24 mouse cellular contexts compared by ENCODE assay signal in the genomic region with DNA sequence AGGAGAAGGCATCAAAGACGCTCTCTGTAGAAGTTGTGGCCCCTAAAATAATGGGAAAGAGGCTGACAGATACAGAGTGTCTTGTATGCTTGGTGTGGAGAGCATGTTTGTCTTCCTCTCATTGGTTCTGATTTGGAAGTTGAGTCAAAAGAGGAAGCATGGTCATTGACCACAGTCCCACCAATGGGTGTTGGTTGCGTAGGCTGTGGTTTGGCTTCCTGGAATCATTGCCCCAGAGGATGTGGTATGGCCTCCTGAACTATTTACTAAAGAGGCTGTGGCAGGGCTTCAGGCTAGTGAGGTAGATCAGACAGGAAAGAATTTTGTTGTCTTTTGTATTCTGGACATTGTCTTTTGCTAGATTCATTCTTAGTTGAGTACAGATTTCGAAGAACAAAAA.
A peak's percentile ranks its signal among the peaks of the same experiment; 100 is the strongest.
DNase-seq lines count a peak whose midpoint lies in the region; ATAC-seq and TF ChIP-seq lines count a peak whose summit lies in the region.
"Had no signal": no experiment of that assay in that cellular context is flagged by ENCODE, and none has a peak within 500 bp of the region (broad histone marks: within the 10 kb centered on the region; RNA-seq: fewer than 3 reads in every experiment).

No protein-coding gene starts in this region.

- no peak for TF ChIP-seq CTCF in hindbrain, postnatal 0 days (IDR thresholded peaks at IDR 0.05; ENCODE audit: low read depth)

- H3K4me3 ChIP-seq in forebrain, embryonic 12.5 days (replicated peaks) = no peak overlapping the region
- H3K4me3 ChIP-seq in midbrain, embryonic 15.5 days = no peak overlapping the region
- no peak overlapping the region for H3K4me3 ChIP-seq in hindbrain, postnatal 0 days (ENCODE audit: low read length)
- H3K4me3 ChIP-seq: hindbrain, embryonic 13.5 days; intestine, embryonic 15.5 days; layer of hippocampus, adult 2 months; midbrain, embryonic 12.5 days; neural tube, embryonic 12.5 days had no signal

- 85% methylated on average over 3 of the region's 3 CpGs for WGBS in forebrain, embryonic 12.5 days
- WGBS in midbrain, embryonic 15.5 days = 86% methylated on average over 3 of the region's 3 CpGs
- WGBS in hindbrain, postnatal 0 days = 93% methylated on average over 3 of the region's 3 CpGs

- no peak for ATAC-seq in CD4-positive, CD25-positive, alpha-beta regulatory T cell, adult 4 months
- ATAC-seq in megakaryocyte progenitor cell, adult 5-6 weeks (replicated peaks; ENCODE audit: poor library complexity) = peak; percentile 97
- ATAC-seq in forebrain, embryonic 12.5 days (ENCODE audit: low FRiP score) = no peak
- ATAC-seq in midbrain, embryonic 15.5 days (replicated peaks) = no peak
- ATAC-seq in hindbrain, postnatal 0 days = no peak
- ATAC-seq: forebrain, embryonic 16.5 days; intestine, embryonic 15.5 days had no signal

- DNase-seq in CD4-positive, CD25-positive, alpha-beta regulatory T cell, adult 2 months (ENCODE audit: low read depth, low spot score) = peak; percentile 1
- peak; percentile 67 for DNase-seq in CD4-positive helper T cell, adult 2 months (ENCODE audit: low read depth, low spot score)
- DNase-seq in c-Kit-positive CD71-negative TER-119-negative erythroid progenitor cells, embryonic 14.5 days (ENCODE audit: low read depth) = peak; percentile 29
- no peak for DNase-seq in hindbrain, postnatal 0 days (ENCODE audit: low spot score)
- DNase-seq: adrenal gland, adult 2 months; cerebellum, adult 18-20 months; cerebellum, postnatal 14 days; embryo, embryonic 11 days; gastrocnemius, postnatal 25 days; kidney, postnatal 25 days; lung, embryonic 14.5 days; retina, postnatal 1 day; right cerebral cortex, postnatal 25 days; spleen, adult 18-20 months had no signal

- no peak overlapping the region for H3K27ac ChIP-seq in forebrain, embryonic 12.5 days
- no peak overlapping the region for H3K27ac ChIP-seq in midbrain, embryonic 15.5 days
- H3K27ac ChIP-seq in hindbrain, postnatal 0 days = no peak overlapping the region
- H3K27ac ChIP-seq: hindbrain, embryonic 13.5 days; intestine, embryonic 15.5 days; layer of hippocampus, adult 2 months; midbrain, embryonic 12.5 days; neural tube, embryonic 12.5 days had no signal

- no peak overlapping the region for H3K9ac ChIP-seq in forebrain, embryonic 12.5 days
- no peak overlapping the region for H3K9ac ChIP-seq in midbrain, embryonic 15.5 days
- no peak overlapping the region for H3K9ac ChIP-seq in hindbrain, postnatal 0 days (replicated peaks; ENCODE audit: low read length)
- H3K9ac ChIP-seq: hindbrain, embryonic 13.5 days; intestine, embryonic 15.5 days; lung, embryonic 14.5 days; midbrain, embryonic 12.5 days; neural tube, embryonic 12.5 days had no signal

- H3K4me1 ChIP-seq in forebrain, embryonic 12.5 days = no peaks in the 10 kb centered on the region
- H3K4me1 ChIP-seq in midbrain, embryonic 15.5 days = no peaks in the 10 kb centered on the region
- H3K4me1 ChIP-seq in hindbrain, postnatal 0 days (ENCODE audit: insufficient read depth, low read length) = no peaks in the 10 kb centered on the region
- H3K4me1 ChIP-seq: hindbrain, embryonic 13.5 days; intestine, embryonic 15.5 days; midbrain, embryonic 12.5 days; neural tube, embryonic 12.5 days had no signal

- H3K9me3 ChIP-seq in forebrain, embryonic 12.5 days = no peaks in the 10 kb centered on the region
- H3K9me3 ChIP-seq in midbrain, embryonic 15.5 days = no peaks in the 10 kb centered on the region
- no peaks in the 10 kb centered on the region for H3K9me3 ChIP-seq in hindbrain, postnatal 0 days (ENCODE audit: low read length)
- H3K9me3 ChIP-seq: hindbrain, embryonic 13.5 days; intestine, embryonic 15.5 days; midbrain, embryonic 12.5 days; neural tube, embryonic 12.5 days had no signal

- no peaks in the 10 kb centered on the region for H3K36me3 ChIP-seq in forebrain, embryonic 12.5 days (replicated peaks)
- H3K36me3 ChIP-seq in midbrain, embryonic 15.5 days (replicated peaks) = no peaks in the 10 kb centered on the region
- no peaks in the 10 kb centered on the region for H3K36me3 ChIP-seq in hindbrain, postnatal 0 days (ENCODE audit: insufficient read depth, low read length)
- H3K36me3 ChIP-seq: hindbrain, embryonic 13.5 days; intestine, embryonic 15.5 days; midbrain, embryonic 12.5 days; neural tube, embryonic 12.5 days had no signal

- no peak overlapping the region for H3K4me2 ChIP-seq in forebrain, embryonic 12.5 days
- no peak overlapping the region for H3K4me2 ChIP-seq in midbrain, embryonic 15.5 days
- no peak overlapping the region for H3K4me2 ChIP-seq in hindbrain, postnatal 0 days (ENCODE audit: low read depth, low read length)
- H3K4me2 ChIP-seq: hindbrain, embryonic 13.5 days; intestine, embryonic 15.5 days; lung, embryonic 14.5 days; midbrain, embryonic 12.5 days; neural tube, embryonic 12.5 days had no signal

- H3K27me3 ChIP-seq in forebrain, embryonic 12.5 days = no peaks in the 10 kb centered on the region
- no peaks in the 10 kb centered on the region for H3K27me3 ChIP-seq in midbrain, embryonic 15.5 days (replicated peaks)
- no peaks in the 10 kb centered on the region for H3K27me3 ChIP-seq in hindbrain, postnatal 0 days (ENCODE audit: insufficient read depth, low read length)
- H3K27me3 ChIP-seq: hindbrain, embryonic 13.5 days; intestine, embryonic 15.5 days; midbrain, embryonic 12.5 days; neural tube, embryonic 12.5 days had no signal
